Mouse (Mus musculus) lung, adult 2 months (tissue): Measurements from ENCODE around the gene Ndrg4. TPM values are rescaled to one million over a fixed set of nuclear protein-coding genes. Genes with fewer than 3 reads are reported as not detected.

Experiments used
- DNase-seq: peaks from one replicate; pipeline ENCODE4 v3.0.0; 2022
- H3K4me1 ChIP-seq: fragments of 200-500 bp; 2 replicates; pipeline ENCODE4 v1.6.1; 2011; ENCODE audit warnings: low read length; ENCODE audit not compliant: control insufficient read depth, insufficient read depth
- H3K4me3 ChIP-seq: fragments of 200-500 bp; replicated peaks from 2 replicates; pipeline ENCODE3; 2011; ENCODE audit warnings: low read depth, mild to moderate bottlenecking, control low read depth, low read length; ENCODE audit errors: extremely low read depth
- CTCF ChIP-seq: fragments of 200-500 bp; IDR thresholded peaks from 2 replicates; pipeline ENCODE4 v1.5.1; 2011; ENCODE audit warnings: mild to moderate bottlenecking, low read length, control low read depth; ENCODE audit not compliant: insufficient read depth
- POLR2A ChIP-seq: fragments of 200-500 bp; IDR thresholded peaks from 2 replicates; pipeline ENCODE4 v1.6.1; 2011; ENCODE audit warnings: low read depth, mild to moderate bottlenecking, control low read depth, low read length, borderline replicate concordance; ENCODE audit errors: extremely low read depth
- WGBS: fragments of 180-500 bp; shearing (Covaris S2); methylation state at CpG from one replicate; pipeline ENCODE4 v1.1.7; 2018; 5-methylcytosine and 5-hydroxymethylcytosine counted together
- polyA plus RNA-seq: library from polyadenylated mRNA; depleted of rRNA; stranded (reverse); fragments of >200 nt; gene quantifications from 2 replicates; pipeline ENCODE4 v1.2.3, GENCODE M21; 2012; rRNA removed

The Ndrg4 gene
- polyA plus RNA-seq = 17.4 and 21.5 TPM in 2 replicates

DNA sequence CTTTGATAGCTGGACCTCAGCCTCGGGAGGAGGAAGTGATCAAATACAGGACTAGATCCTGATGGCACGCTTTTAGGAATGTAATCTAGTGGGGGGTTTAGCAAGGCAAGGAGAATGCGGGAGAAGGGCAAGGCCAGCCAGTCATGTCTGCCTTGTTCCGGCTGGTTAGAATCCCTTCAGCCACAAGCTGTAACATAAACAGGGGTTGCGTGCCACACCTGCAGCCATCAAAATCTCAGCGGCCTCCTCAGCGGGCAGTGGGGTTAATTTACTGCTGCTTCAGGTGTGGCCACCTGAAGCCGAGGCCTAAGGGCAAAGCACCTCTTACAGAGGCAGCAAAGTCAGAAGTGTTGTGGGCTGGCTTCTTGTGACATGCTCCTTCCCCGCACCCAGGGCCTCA, at the start of gene Ndrg4:
TSS of gene Ndrg4 (plus strand) at position 350 of the 400 bp plus-strand sequence.
- 39% methylated on average over 9 of the region's 9 CpGs for WGBS
- TF ChIP-seq POLR2A (no peak), CTCF (no peak)
- no peak for DNase-seq
- peak within 1 kb of the TSS; percentile 25 for H3K4me3 ChIP-seq
- H3K4me1 ChIP-seq = no peaks in the 10 kb centered on the region

DNA sequence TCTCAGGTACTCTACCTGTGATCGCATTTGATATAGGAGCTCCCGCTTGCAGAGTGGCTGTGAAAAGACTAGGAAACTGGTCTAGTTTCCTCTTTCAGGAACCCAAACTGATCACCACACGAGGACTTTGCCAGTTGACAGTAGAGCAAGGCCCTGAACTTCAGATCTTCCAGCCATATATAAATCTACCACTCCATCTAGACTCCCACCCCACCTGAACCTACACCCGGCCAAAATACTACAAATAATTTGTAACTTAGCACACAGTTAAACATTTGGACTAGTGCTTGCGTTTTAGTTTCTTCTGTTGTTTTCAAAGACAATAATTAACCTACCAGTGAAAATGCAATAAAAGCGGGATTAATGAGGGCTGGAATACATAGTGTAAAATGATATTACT, 43.9 kb upstream of the Ndrg4 start:
- DNase-seq = no peak
- Histone ChIP-seq H3K4me3 (no peak overlapping the region), H3K4me1 (peaks cover 3% of the 10 kb centered on the region)
- TF ChIP-seq POLR2A = no peak
- no peak for TF ChIP-seq CTCF
- 78% methylated on average over 6 of the region's 6 CpGs for WGBS

DNA sequence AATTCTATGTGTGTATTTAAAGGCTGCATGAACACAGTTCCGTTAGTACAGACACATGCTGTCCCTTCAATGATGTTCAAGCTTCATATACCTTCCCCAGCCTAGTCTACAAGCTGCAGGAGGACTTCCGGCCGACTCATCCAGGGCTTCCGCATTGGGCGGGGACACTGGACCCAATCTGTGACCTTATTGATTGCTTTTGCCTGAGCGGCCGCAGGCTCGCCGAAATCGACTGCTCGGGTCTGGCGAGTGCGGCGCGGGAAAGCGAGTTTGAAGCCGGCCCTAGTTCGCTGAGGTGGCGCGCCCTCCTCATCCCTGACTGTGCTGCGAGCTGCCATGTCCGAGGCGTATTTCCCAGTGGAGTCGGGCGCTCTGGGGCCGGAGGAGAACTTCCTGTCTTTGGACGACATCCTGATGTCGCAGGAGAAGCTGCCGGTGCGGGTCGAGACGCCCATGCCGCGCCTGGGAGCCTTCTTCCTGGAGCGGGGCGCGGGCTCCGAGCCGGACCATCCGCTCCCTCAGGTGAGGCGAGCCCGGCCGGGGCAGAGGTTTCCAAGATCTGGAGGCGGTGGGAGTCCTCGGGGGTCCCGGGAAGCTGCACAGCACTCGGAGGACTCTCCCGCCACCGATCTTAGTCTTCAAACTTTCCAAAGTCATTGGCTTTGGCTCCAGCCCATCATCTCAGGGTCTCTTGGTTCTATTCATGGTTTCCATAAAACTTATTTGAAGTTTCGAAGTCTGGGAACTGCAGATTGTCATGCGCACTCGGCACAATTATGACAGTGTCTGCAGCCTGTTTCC, 43.3 kb upstream of the Ndrg4 start, which contains the start of gene Gins3:
TSS of gene Gins3 (plus strand) at position 192 of the 801 bp plus-strand sequence.
- peak; percentile 88 for DNase-seq
- Histone ChIP-seq H3K4me1 (peaks cover 3% of the 10 kb centered on the region), H3K4me3 (peak within 1 kb of the TSS; percentile 93)
- TF ChIP-seq CTCF = no peak
- no peak for TF ChIP-seq POLR2A
- WGBS = under 1% methylated on average over 52 of the region's 52 CpGs

DNA sequence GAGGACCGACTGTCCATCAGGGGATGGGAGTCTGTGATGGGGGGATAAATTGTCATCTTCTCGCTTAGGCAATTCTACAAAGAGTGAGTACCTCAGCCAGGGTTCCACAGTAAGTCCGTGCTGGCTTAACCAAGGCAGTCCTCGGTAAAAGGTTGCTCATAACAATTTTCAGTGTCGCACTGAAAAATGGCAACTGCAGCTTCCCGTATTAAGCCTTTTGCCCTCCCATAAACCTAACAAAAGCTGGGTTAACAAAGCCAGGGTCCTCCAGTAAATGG, 42.8 kb upstream of the Ndrg4 start:
- TF ChIP-seq CTCF (no peak), POLR2A (no peak)
- peak; percentile 3 for DNase-seq
- peak overlapping the region; percentile 93 for H3K4me3 ChIP-seq
- WGBS = 3% methylated on average over 6 of the region's 6 CpGs
- H3K4me1 ChIP-seq = peaks cover 3% of the 10 kb centered on the region

DNA sequence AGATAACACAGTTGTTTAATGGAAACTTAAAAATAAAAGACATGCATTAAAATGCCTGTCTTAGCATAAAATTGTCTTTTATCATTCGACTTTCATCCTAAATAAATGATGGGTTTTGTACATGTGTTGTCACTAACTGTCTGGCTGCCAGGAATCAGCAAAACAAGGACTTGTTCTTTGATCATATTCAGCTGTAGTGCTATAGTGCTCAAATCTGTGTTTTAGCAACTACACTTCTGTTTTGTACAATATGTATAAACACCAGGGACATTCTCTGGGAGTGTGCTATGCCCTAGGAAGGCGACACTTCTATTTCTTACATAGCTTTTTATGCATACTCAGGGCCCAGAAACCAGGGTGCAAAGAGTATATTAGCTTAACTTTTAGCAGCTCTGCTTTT, 31.8 kb upstream of the Ndrg4 start:
- Histone ChIP-seq H3K4me3 (no peak overlapping the region), H3K4me1 (no peaks in the 10 kb centered on the region)
- no peak for DNase-seq
- WGBS = 76% methylated on average over 2 of the region's 2 CpGs
- TF ChIP-seq CTCF (no peak), POLR2A (no peak)

DNA sequence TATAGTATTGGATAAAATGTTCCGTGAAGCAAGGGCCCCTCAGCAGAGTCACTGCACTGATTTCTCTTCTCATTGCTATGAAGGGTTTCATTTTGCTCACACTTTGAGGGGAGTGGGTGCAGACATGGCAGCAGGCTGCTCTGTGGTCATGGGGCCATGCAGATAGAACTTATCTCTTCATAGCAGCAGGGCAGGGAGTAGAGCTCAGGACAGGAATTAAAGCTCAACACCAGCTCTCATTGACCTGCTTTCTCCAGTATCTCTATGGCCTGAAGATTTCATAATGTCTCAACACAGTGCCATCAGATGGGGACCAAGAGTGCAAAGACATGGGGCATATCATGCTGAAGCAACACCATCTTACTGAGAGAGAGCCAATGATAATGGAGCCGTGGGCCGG, 28.5 kb upstream of the Ndrg4 start:
- WGBS = 81% methylated on average over 3 of the region's 3 CpGs

DNA sequence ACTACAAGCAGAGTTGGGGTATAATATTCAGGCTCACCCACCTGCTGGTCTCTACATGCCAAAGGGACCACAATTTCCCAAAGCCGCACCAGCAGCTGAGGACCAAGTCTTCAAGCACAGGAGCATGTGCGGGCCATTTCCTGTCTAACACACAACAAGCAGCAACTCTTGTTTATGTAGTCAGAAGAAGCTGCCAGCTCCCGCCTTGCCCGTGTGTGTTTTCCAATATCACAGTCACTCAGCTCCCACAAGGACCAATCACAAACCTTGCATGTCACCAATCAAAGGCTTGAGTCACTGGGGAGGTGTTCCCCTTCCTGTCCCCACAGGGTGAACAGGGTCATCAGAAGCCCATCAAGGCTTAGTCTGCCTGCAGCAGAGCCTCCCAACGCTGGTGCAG, 23.4 kb upstream of the Ndrg4 start:
- no peak for DNase-seq

More for the DNA sequence above, 28.5 kb upstream of the Ndrg4 start:
- Histone ChIP-seq H3K4me1 (no peaks in the 10 kb centered on the region), H3K4me3 (no peak overlapping the region)
- no peak for DNase-seq
- TF ChIP-seq CTCF (no peak), POLR2A (no peak)

DNA sequence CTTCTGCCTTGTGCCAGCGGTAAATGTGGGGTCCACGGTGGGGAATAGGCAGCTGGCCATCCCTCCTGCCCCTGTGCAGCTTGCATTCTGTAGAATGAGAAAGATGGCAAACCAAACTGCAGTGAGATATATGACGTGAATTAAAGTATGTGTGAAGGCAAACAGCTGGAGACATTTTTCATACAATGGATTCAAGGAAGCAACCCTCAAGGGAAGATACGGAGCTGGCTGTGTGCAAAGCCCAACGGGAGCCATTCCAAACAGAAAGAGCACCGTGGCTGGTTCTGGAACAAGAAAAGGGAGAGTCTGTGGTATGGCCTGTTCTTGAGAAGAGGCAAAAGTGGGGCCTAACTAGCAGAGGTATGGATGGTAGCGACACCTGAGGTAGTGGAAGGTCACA, 20.9 kb upstream of the Ndrg4 start:
- TF ChIP-seq CTCF (no peak), POLR2A (no peak)
- Histone ChIP-seq H3K4me3 (no peak overlapping the region), H3K4me1 (no peaks in the 10 kb centered on the region)
- 71% methylated on average over 7 of the region's 7 CpGs for WGBS
- no peak for DNase-seq

More for the DNA sequence above, 23.4 kb upstream of the Ndrg4 start:
- H3K4me1 ChIP-seq = no peaks in the 10 kb centered on the region
- WGBS = 43% methylated on average over 5 of the region's 5 CpGs
- TF ChIP-seq POLR2A (no peak), CTCF (no peak)
- no peak overlapping the region for H3K4me3 ChIP-seq

DNA sequence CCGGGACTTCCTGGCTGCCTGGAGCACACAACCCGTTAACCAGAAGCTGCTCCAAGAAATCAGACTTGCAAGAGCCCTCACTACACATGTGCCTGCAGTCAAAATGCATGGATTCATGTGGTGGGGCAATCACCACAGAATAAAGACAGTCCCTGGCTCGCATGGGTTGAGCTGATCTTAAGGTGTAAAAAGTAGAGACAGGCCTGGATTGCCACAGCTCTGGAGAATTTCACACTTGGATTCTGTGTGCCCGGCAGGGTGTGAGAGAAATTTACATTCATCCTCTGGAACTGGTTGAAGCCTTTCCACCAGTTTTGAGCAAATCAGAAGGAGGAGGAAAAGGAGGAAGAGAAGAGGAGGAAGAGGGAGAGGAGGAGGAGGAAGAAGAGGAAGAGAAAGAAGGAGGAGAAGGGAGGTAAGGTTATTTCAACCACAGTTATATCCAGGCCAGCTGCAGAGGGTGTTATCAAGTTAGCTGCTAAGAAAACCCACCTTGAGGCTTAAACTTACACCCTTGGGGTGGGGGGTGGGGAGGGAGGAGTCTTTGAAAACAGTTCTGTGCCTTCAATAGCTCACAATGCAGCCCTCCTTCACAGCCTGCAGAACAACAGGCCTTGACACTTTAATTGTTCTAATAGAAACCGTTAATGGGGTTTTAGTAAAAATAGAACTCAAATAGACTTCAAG, 20.3 kb upstream of the Ndrg4 start:
- H3K4me1 ChIP-seq = no peaks in the 10 kb centered on the region
- 58% methylated on average over 5 of the region's 5 CpGs for WGBS
- no peak overlapping the region for H3K4me3 ChIP-seq
- TF ChIP-seq CTCF (no peak), POLR2A (no peak)
- no peak for DNase-seq

DNA sequence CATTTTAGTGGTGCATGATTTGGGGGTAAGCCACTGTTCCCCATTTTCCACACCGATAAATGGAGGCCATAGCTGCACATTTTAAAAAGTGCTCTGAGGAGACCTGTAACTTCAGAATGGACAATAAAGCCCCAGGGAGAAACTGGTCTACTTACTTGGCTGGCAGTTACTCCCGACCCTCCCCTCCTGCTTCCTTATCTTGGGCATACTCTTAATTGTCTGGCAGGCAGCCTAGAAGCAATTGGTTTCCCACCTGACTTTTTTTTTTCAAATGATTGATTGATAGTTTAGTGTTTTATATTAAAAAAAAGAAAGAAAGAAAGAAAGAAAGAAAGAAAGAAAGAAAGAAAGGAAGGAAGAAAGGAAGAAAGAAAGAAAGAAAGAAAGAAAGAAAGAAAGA, 19.3 kb upstream of the Ndrg4 start:
- H3K4me3 ChIP-seq = no peak overlapping the region
- no peaks in the 10 kb centered on the region for H3K4me1 ChIP-seq
- WGBS = 53% methylated on average over 2 of the region's 2 CpGs
- no peak for DNase-seq
- TF ChIP-seq CTCF (no peak), POLR2A (no peak)
